Mouse (Mus musculus): Measurements from ENCODE around the gene Ttll13. TPM values are rescaled to one million over a fixed set of nuclear protein-coding genes. Genes with fewer than 3 reads are reported as not detected.
A peak's percentile ranks its signal among the peaks of the same experiment; 100 is the strongest.

Gene Ttll13
- 1.7 and 2.1 TPM in 2 replicates for polyA plus RNA-seq (2015; fragmentation: Nextera tagmentation; extraction: Ambion mirVana)

DNA sequence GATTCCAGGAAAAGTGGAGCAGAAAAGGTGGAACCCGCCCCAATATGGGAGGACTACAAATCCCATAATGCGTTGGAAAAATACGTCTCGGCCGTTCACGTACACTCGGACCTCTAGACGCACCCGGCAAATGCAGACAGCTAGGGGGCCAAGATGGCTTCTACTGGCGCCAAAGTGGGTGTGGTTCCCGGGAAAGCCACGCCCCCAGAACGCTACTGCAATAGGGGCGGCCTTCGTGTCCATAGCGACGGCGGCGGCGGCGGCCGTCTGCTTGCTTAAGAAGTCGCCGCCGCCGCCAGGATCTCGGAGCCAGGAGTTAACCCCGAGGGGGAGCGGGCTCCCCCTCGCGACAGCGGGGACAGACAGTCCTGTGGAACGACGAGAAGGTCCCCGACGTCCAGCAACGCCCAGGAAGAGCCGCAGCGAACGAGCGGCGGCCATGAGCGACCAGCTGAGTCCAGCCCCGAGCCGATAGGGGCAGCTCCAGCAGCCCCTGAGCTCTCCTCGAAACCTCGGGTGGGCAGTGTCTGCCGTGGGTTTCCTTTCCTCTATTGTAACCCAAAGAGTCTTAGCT, at the start of gene Ttll13:
Ttll13 (plus strand) TSS at position 229 of the 574 bp plus-strand sequence.
- peak; percentile 98 for ATAC-seq (ENCODE audit: low FRiP score)
- Histone ChIP-seq H3K4me1 (replicated peaks) (no peaks in the 10 kb centered on the region), H3K9me3 (no peaks in the 10 kb centered on the region), H3K4me3 (peak within 1 kb of the TSS; percentile 57), H3K4me2 (peak within 1 kb of the TSS; percentile 53), H3K27ac (peak within 1 kb of the TSS; percentile 94), H3K36me3 (peaks cover 3% of the 10 kb centered on the region; the same call in 1 of the 2 replicates), H3K9ac (peak within 1 kb of the TSS; percentile 76), H3K27me3 (0 out of 2 replicates have a peak, but pooled peaks cover 6% of the 10 kb centered on the region)
- under 1% methylated on average over 48 of the region's 48 CpGs for WGBS

GRCm38 (mm10) chr7:80197371-80197770, 48.8 kb upstream of the Ttll13 start:
- Histone ChIP-seq H3K4me1 (replicated peaks) (peaks cover 76% of the 10 kb centered on the region), H3K36me3 (no peaks in the 10 kb centered on the region), H3K4me2 (peak overlapping the region; percentile 75), H3K27me3 (no peaks in the 10 kb centered on the region), H3K4me3 (peak overlapping the region; percentile 78), H3K9ac (peak overlapping the region; percentile 90), H3K9me3 (no peaks in the 10 kb centered on the region), H3K27ac (peak overlapping the region; percentile 98)
- ATAC-seq (ENCODE audit: low FRiP score), result no peak
- 10% methylated on average over 4 of the region's 4 CpGs for WGBS

DNA sequence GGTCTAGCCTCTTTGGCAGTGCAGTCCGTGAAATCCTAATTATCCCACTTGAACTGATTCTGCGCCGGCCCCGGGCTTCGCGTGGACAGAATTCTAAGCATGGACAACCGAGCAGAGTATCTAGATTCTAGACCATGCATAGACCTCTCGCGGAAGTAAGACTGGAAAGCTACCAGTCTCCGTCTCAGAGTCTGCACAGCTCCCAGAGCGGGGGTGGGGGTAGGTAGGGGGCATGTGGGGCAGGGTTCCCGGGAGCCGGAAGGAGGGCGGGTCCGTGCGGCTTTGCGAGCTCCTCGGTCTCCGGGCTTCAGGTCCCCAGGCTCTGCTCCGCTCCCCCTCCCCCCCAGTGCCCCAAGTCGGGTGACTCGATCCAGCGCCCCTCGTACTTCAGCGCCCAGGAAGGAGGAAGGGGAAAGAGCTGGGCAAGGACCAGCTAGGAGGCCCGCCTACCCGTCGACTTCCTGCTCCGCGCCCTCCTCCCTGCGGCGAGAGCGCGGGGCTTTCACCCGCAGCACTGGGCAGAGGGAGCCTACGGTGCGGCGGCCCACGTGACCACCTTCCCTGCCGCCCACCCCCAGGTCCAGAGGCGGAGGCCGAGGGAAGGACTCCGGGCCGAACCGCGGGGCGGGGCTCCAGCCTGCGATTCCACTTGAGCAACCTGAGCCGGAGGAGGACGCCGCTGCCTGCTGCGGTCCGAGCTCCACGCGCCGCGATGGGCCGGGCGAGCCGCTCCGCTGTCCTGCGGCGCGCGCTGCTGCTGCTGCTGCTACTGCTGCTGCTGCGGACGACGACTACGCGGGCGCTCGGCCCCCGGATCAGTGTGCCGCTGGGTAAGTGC, 48.0 kb upstream of the Ttll13 start:
- Histone ChIP-seq H3K27ac (peak overlapping the region; percentile 98), H3K4me3 (peak overlapping the region; percentile 78), H3K9me3 (no peaks in the 10 kb centered on the region), H3K27me3 (no peaks in the 10 kb centered on the region), H3K36me3 (no peaks in the 10 kb centered on the region), H3K9ac (peak overlapping the region; percentile 90), H3K4me2 (peak overlapping the region; percentile 75), H3K4me1 (replicated peaks) (peaks cover 76% of the 10 kb centered on the region)
- peak; percentile 91 for ATAC-seq (ENCODE audit: low FRiP score)
- WGBS, result under 1% methylated on average over 61 of the region's 74 CpGs

DNA sequence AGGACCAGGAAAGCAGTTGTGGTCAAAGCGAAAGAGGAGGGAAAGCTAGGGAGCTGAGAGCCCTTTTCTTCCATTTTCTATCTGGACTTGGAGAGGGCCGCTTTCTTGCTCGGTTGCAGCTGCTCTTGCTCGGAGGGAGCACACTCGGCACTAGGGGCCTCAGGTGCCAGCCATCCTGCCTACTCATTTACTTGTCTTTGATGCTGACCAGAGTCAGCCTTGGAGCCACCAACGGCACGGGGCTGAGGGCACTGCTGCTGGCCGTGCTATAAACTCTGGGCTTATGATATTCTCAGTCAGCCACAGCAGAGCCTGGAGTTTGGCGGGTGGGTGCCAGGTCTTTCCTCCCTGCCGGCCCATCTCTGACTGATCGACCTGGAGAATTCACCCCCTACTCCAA, 47.3 kb upstream of the Ttll13 start:
- ATAC-seq (ENCODE audit: low FRiP score), result no peak

GRCm38 (mm10) chr7:80199286-80199685, 46.9 kb upstream of the Ttll13 start:
- Histone ChIP-seq H3K9ac (peak overlapping the region; percentile 90), H3K9me3 (no peaks in the 10 kb centered on the region), H3K36me3 (no peaks in the 10 kb centered on the region), H3K4me1 (replicated peaks) (peaks cover 77% of the 10 kb centered on the region), H3K27me3 (no peaks in the 10 kb centered on the region), H3K27ac (peak overlapping the region; percentile 98), H3K4me2 (peak overlapping the region; percentile 75), H3K4me3 (peak overlapping the region; percentile 78)
- WGBS, result 37% methylated on average over 6 of the region's 6 CpGs
- ATAC-seq (ENCODE audit: low FRiP score), result no peak

More for the DNA sequence above, 47.3 kb upstream of the Ttll13 start:
- H3K4me2 ChIP-seq, result peak overlapping the region; percentile 75
- H3K27me3 ChIP-seq, result no peaks in the 10 kb centered on the region
- H3K36me3 ChIP-seq, result no peaks in the 10 kb centered on the region
- peak overlapping the region; percentile 98 for H3K27ac ChIP-seq
- peak overlapping the region; percentile 90 for H3K9ac ChIP-seq
- WGBS, result under 1% methylated on average over 11 of the region's 11 CpGs
- peaks cover 77% of the 10 kb centered on the region for H3K4me1 ChIP-seq (replicated peaks)
- peak overlapping the region; percentile 78 for H3K4me3 ChIP-seq
- H3K9me3 ChIP-seq, result no peaks in the 10 kb centered on the region

DNA sequence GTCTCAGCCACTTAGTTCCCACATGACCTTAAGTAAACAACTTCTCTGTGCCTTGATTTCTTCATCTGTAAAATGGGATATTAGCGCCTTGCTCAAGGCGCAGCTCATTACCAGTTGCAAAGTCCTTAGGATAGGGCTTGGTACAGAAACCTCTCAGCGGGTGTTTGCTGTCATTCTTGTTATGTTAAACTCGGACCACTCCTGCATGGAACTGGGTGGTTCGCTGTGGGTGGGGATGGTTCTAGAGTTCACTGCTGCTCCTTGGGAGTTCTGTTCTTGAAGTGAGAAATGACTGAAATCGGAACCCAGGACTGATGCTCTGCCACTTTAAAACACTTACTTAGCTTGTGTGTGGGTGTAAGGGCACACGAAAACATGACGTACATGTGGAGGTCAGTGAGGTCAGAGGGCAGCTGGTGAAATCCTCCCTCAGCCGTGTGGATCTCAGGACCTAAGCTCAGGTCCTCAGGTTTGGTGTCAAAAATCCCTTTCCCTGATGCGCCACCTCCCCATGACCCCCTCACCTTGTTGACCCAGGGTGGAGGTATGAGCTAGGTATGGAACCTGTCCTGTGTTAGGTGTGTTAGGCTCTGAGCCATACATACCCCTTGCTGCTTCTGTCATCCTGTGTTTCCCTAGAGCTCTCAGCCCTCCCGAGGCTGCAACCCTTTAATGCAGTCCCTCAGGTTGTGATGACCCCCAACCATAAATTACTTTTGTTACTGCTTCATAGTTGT, 46.2 kb upstream of the Ttll13 start:
- no peak for ATAC-seq (ENCODE audit: low FRiP score)
- Histone ChIP-seq H3K9ac (peak overlapping the region; percentile 90; the same call in 1 of the 2 replicates), H3K27ac (no peak overlapping the region), H3K4me3 (peak overlapping the region; percentile 78), H3K4me2 (peak overlapping the region; percentile 75), H3K9me3 (no peaks in the 10 kb centered on the region), H3K27me3 (no peaks in the 10 kb centered on the region), H3K4me1 (replicated peaks) (peaks cover 77% of the 10 kb centered on the region), H3K36me3 (no peaks in the 10 kb centered on the region)
- 71% methylated on average over 11 of the region's 11 CpGs for WGBS

DNA sequence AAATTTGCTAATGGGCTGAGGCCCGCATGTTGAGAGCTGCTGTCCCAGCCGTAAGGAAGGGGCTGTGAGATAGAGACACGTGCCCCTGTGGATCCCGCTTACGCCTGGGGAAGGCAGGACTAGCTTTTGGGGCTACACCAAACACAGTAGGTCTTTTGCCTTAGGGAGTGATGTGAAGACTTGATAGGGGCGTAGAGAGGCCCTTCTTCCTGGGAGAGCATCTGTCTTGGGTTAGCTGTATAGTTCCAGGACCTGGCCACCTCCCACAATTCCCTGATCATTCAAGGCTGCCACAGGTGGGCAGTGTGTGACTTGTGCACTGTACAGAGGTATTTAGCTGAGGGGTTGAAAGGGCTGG, 45.6 kb upstream of the Ttll13 start:
- Histone ChIP-seq H3K9me3 (no peaks in the 10 kb centered on the region), H3K4me3 (no peak overlapping the region), H3K27me3 (no peaks in the 10 kb centered on the region), H3K9ac (no peak overlapping the region), H3K4me1 (replicated peaks) (peaks cover 77% of the 10 kb centered on the region), H3K4me2 (peak overlapping the region; percentile 75), H3K36me3 (no peaks in the 10 kb centered on the region), H3K27ac (no peak overlapping the region)
- no peak for ATAC-seq (ENCODE audit: low FRiP score)
- WGBS, result 85% methylated on average over 6 of the region's 6 CpGs

- H3K4me3 ChIP-seq, result no peak overlapping the region
- 92% methylated on average over 5 of the region's 5 CpGs for WGBS
- H3K27me3 ChIP-seq, result no peaks in the 10 kb centered on the region
- no peaks in the 10 kb centered on the region for H3K9me3 ChIP-seq
- H3K9ac ChIP-seq, result no peak overlapping the region
- no peak for ATAC-seq (ENCODE audit: low FRiP score)
- no peaks in the 10 kb centered on the region for H3K36me3 ChIP-seq
- peaks cover 78% of the 10 kb centered on the region for H3K4me1 ChIP-seq (replicated peaks)
- peak overlapping the region; percentile 13; the same call in 1 of the 2 replicates for H3K4me2 ChIP-seq
- H3K27ac ChIP-seq, result no peak overlapping the region
Measured at GRCm38 (mm10) chr7:80200963-80201539, 45.1 kb upstream of the Ttll13 start.

- H3K36me3 ChIP-seq, result no peaks in the 10 kb centered on the region
- H3K4me2 ChIP-seq, result 0 out of 2 replicates have a peak overlapping the region, but pooled peaks have one; percentile 13
- H3K4me3 ChIP-seq, result no peak overlapping the region
- H3K9me3 ChIP-seq, result no peaks in the 10 kb centered on the region
- peak overlapping the region; percentile 83 for H3K27ac ChIP-seq
- peak overlapping the region; percentile 51; the same call in 1 of the 2 replicates for H3K9ac ChIP-seq
- 79% methylated on average over 15 of the region's 15 CpGs for WGBS
- H3K4me1 ChIP-seq (replicated peaks), result peaks cover 86% of the 10 kb centered on the region
- ATAC-seq (ENCODE audit: low FRiP score), result no peak
- H3K27me3 ChIP-seq, result no peaks in the 10 kb centered on the region
Measured at GRCm38 (mm10) chr7:80201888-80202540, 44.2 kb upstream of the Ttll13 start.

GRCm38 (mm10) chr7:80202961-80203360, 43.2 kb upstream of the Ttll13 start:
- Histone ChIP-seq H3K4me2 (peak overlapping the region; percentile 30), H3K4me3 (no peak overlapping the region), H3K9ac (peak overlapping the region; percentile 62), H3K4me1 (replicated peaks) (peaks cover 87% of the 10 kb centered on the region), H3K27ac (peak overlapping the region; percentile 83), H3K27me3 (no peaks in the 10 kb centered on the region), H3K9me3 (no peaks in the 10 kb centered on the region), H3K36me3 (no peaks in the 10 kb centered on the region)
- ATAC-seq (ENCODE audit: low FRiP score), result no peak
- 81% methylated on average over 5 of the region's 5 CpGs for WGBS

DNA sequence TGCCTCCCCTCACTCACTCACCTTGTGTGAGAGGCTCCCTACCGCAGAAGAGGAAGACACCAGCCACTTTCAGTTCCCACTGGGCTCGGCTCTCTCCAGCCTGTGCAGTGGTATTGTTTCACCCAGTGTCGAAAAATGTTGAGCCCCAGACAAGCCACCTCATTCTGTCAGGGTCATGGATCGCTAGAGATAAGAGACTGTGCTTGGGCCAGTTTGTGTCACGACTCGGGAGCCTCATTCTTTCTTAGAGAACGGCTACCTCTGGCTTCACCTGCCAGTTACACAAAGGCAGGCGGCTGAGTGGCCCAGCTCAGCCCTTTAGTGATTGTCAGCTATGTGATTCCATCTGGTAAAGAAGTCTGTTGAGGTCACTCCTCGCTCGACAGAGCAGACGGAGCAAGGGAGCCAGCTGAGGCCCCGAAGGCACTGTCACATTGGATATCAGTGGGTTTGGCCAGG, 42.5 kb upstream of the Ttll13 start:
- H3K27me3 ChIP-seq, result no peaks in the 10 kb centered on the region
- H3K36me3 ChIP-seq, result no peaks in the 10 kb centered on the region
- H3K9ac ChIP-seq, result peak overlapping the region; percentile 62
- H3K4me2 ChIP-seq, result peak overlapping the region; percentile 30
- peak overlapping the region; percentile 83 for H3K27ac ChIP-seq
- no peaks in the 10 kb centered on the region for H3K9me3 ChIP-seq
- H3K4me1 ChIP-seq (replicated peaks), result peaks cover 94% of the 10 kb centered on the region
- no peak overlapping the region for H3K4me3 ChIP-seq
- ATAC-seq (ENCODE audit: low FRiP score), result no peak
- WGBS, result 31% methylated on average over 12 of the region's 12 CpGs

All from hindbrain, embryonic 13.5 days (tissue).